ENCODE assay signal across 19 mouse cellular contexts in the genomic region with DNA sequence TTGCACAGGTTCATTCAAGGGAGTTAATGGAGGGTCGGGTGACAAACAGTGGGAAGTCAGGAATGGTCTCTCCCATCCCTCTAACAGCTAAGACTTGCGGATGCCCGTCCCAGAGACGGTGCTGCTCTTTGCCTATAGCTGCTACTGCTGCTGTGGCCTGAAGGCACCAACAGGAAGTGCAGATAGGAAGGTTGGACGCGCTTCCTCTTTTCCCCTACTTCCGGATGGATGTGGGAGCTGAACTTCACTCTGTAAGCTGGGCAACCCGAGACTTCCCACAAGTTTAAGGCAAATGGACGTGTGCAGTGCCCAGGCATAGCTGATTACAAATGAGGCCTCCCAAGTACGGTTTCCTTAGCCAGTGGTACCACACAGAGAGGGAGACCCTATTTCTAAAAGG. TPM values are rescaled to one million over a fixed set of nuclear protein-coding genes. Genes with fewer than 3 reads are reported as not detected.
DNase-seq lines count a peak whose midpoint lies in the region; ATAC-seq and TF ChIP-seq lines count a peak whose summit lies in the region.
"Had no signal": no experiment of that assay in that cellular context is flagged by ENCODE, and none has a peak within 500 bp of the region (broad histone marks: within the 10 kb centered on the region; RNA-seq: fewer than 3 reads in every experiment).

No protein-coding gene starts in this region.

- H3K4me3 ChIP-seq in cerebellum, adult 2 months (replicated peaks; ENCODE audit: insufficient read depth, low read depth, low read length) = no peak overlapping the region
- H3K4me3 ChIP-seq in MEL (ENCODE audit: control insufficient read depth in 1 of 2, insufficient read depth in 1 of 2, low read depth in 2 of 2, low read length in 2 of 2) = no peak overlapping the region
- H3K4me3 ChIP-seq: limb, embryonic 13.5 days; neural tube, embryonic 12.5 days had no signal

- H3K4me1 ChIP-seq in cerebellum, adult 2 months (ENCODE audit: control insufficient read depth, insufficient read depth, low read length) = peaks cover 15% of the 10 kb centered on the region
- H3K4me1 ChIP-seq in MEL (ENCODE audit: control insufficient read depth in 1 of 2, insufficient read depth in 2 of 2, low read length in 2 of 2) = peaks cover 0 to 17% of the 10 kb centered on the region in 2 experiments; a peak in 2 of 4 replicates
- H3K4me1 ChIP-seq: limb, embryonic 13.5 days; neural tube, embryonic 12.5 days had no signal

- no peak for TF ChIP-seq RAD21 in MEL (IDR thresholded peaks at IDR 0.05; ENCODE audit: low read depth, low read length)

- H3K79me2 ChIP-seq in MEL (ENCODE audit: control insufficient read depth, insufficient read depth, low read length, poor library complexity) = no peaks in the 10 kb centered on the region

- no peak for TF ChIP-seq CTCF in cerebellum, adult 2 months (IDR thresholded peaks at IDR 0.05; ENCODE audit: borderline replicate concordance, insufficient read depth, low read depth, low read length)
- no peak for TF ChIP-seq CTCF in MEL (IDR thresholded peaks at IDR 0.05 in 2 of 3, conservative IDR thresholded peaks at IDR 0.05 in 1 of 3; ENCODE audit: control insufficient read depth in 1 of 3, insufficient read depth in 1 of 3, low read depth in 2 of 3, low read length in 3 of 3, poor library complexity in 1 of 3, severe bottlenecking in 1 of 3)

- peak overlapping the region; percentile 15; the same call in 1 of the 2 replicates for H3K27ac ChIP-seq in cerebellum, adult 2 months (ENCODE audit: insufficient read depth, low read length)
- no peak overlapping the region for H3K27ac ChIP-seq in MEL (ENCODE audit: control insufficient read depth, low read depth, low read length)
- H3K27ac ChIP-seq: limb, embryonic 13.5 days; liver, embryonic 14.5 days; neural tube, embryonic 12.5 days had no signal

- no peak for TF ChIP-seq POLR2A in cerebellum, adult 2 months (IDR thresholded peaks at IDR 0.05; ENCODE audit: borderline replicate concordance, insufficient read depth, low read length)
- no peak for TF ChIP-seq POLR2A in MEL (IDR thresholded peaks at IDR 0.05; ENCODE audit: control insufficient read depth in 1 of 2, insufficient read depth in 1 of 2, low read depth in 1 of 2, low read length in 2 of 2, poor library complexity in 1 of 2)

- ATAC-seq in hematopoietic stem cell, adult 5-6 weeks (replicated peaks in 1 of 2; ENCODE audit: insufficient read depth in 1 of 2, low FRiP score in 2 of 2, low TSS enrichment in 1 of 2, low read depth in 1 of 2, poor library complexity in 2 of 2, severe bottlenecking in 2 of 2) = peak; percentile 36 to 37; a peak in 1 of 4 replicates
- ATAC-seq: forebrain, embryonic 16.5 days had no signal

- no peaks in the 10 kb centered on the region for H3K9me3 ChIP-seq in MEL (replicated peaks; ENCODE audit: insufficient read depth, low read length)
- H3K9me3 ChIP-seq: limb, embryonic 13.5 days; neural tube, embryonic 12.5 days had no signal

- H3K9ac ChIP-seq in MEL (ENCODE audit: control insufficient read depth, low read depth, low read length, poor library complexity, severe bottlenecking) = no peak overlapping the region
- H3K9ac ChIP-seq: limb, embryonic 13.5 days; liver, embryonic 14.5 days; neural tube, embryonic 12.5 days had no signal

- peaks cover 0 to 3% of the 10 kb centered on the region in 2 experiments; a peak in 1 of 4 replicates for H3K36me3 ChIP-seq in MEL (ENCODE audit: control insufficient read depth in 1 of 2, insufficient read depth in 2 of 2, low read length in 2 of 2)
- H3K36me3 ChIP-seq: limb, embryonic 13.5 days; neural tube, embryonic 12.5 days had no signal

- WGBS in cerebellum, adult 2 months = 78% methylated on average over 10 of the region's 10 CpGs

- DNase-seq in cerebellum, adult 2 months = no peak
- no peak for DNase-seq in cerebellum, adult 9-11 months
- DNase-seq in kidney, postnatal 10 days = peak; percentile 9
- DNase-seq in kidney, adult 9 months = no peak
- DNase-seq in MEL (ENCODE audit: low read depth, low spot score) = peak; percentile 52
- no peak for DNase-seq in yolk sac, embryonic 10.5 days (ENCODE audit: low spot score)
- no peak for DNase-seq in embryo, embryonic 10.5 days (ENCODE audit: low spot score)
- DNase-seq: cerebellum, adult 9-10 months; embryo, embryonic 11 days; heart, postnatal 4 days; kidney, adult 8-10 months; kidney, postnatal 4 days; thymus, postnatal 25 days had no signal

- H3K27me3 ChIP-seq in cerebellum, adult 2 months (ENCODE audit: control insufficient read depth, insufficient read depth, low read length) = no peaks in the 10 kb centered on the region
- no peaks in the 10 kb centered on the region for H3K27me3 ChIP-seq in MEL (ENCODE audit: control insufficient read depth in 1 of 2, insufficient read depth in 2 of 2, low read length in 2 of 2)
- H3K27me3 ChIP-seq: neural tube, embryonic 12.5 days had no signal

- no peak for TF ChIP-seq EP300 in MEL (IDR thresholded peaks at IDR 0.05; ENCODE audit: low read depth in 1 of 2, low read length in 2 of 2)

TF ChIP-seq in MEL, 35 proteins besides CTCF, POLR2A, EP300 and RAD21:
- 0 out of 2 replicates have a peak, but pooled peaks have one; percentile 21 for TF ChIP-seq ELF1 (IDR thresholded peaks at IDR 0.05; ENCODE audit: low read depth, low read length)
- TF ChIP-seq RCOR1 (IDR thresholded peaks at IDR 0.05; ENCODE audit: low read depth, low read length) = no peak
TF ChIP-seq in MEL: peak in this region for 1.

RNA-seq across cellular contexts. Expression of a gene that starts 52.1 kb away (rescaled TPM):
- polyA plus RNA-seq in cerebellum, adult 2 months (2012; rRNA removed) = 0.65 and 0.79 TPM in 2 replicates
- total RNA-seq in MEL (2012; rRNA removed) = 0.13 and 0.31 TPM in 2 replicates
- polyA plus RNA-seq in MEL (2012; ENCODE audit: insufficient read depth in 1 of 2, insufficient read length in 2 of 2, low read depth in 1 of 2, low replicate concordance in 2 of 2, missing spikeins in 1 of 2) = under 1 TPM in 1 of 2 experiments, not detected in 1; 0.11 TPM
- 0.05 TPM in 1 of 2 replicates, not detected in the other for total RNA-seq in hematopoietic stem cell, adult 5-6 weeks (2017)
- total RNA-seq: megakaryocyte-erythroid progenitor cell, adult 5-6 weeks had no signal

Comparison
In these comparisons a context has a peak if more than half of its experiments do, and no peak if none do; other contexts are left out.
1. DNase-seq: peak in kidney, postnatal 10 days (single experiment) and MEL (single experiment); none in cerebellum, adult 2 months (0 of 2), cerebellum, adult 9-11 months (single experiment), kidney, adult 9 months (single experiment), yolk sac, embryonic 10.5 days (single experiment) and embryo, embryonic 10.5 days (single experiment).